Mouse (Mus musculus): ENCODE results near the gene Calr4. TPM values are rescaled to one million over a fixed set of nuclear protein-coding genes. Genes with fewer than 3 reads are reported as not detected.
A peak's percentile ranks its signal among the peaks of the same experiment; 100 is the strongest.

The Calr4 gene
- polyA plus RNA-seq, 1 experiment from 2014 or later, result 0.57 TPM

- Histone ChIP-seq H3K9me3 (ENCODE audit: control insufficient read depth, low read length) (no peaks in the 10 kb centered on the region), H3K4me1 (ENCODE audit: control insufficient read depth, insufficient read depth, low read length) (peaks cover 9% of the 10 kb centered on the region; the same call in 1 of the 2 replicates), H3K9ac (replicated peaks; ENCODE audit: low read length) (no peak overlapping the region), H3K27ac (replicated peaks; ENCODE audit: low read depth, low read length) (peak overlapping the region; percentile 62), H3K4me2 (ENCODE audit: low read length) (no peak overlapping the region), H3K36me3 (ENCODE audit: control insufficient read depth, insufficient read depth, low read length) (no peaks in the 10 kb centered on the region), H3K4me3 (replicated peaks; ENCODE audit: low read depth, low read length) (no peak overlapping the region), H3K27me3 (ENCODE audit: control insufficient read depth, insufficient read depth, low read length) (no peaks in the 10 kb centered on the region)
- 58% methylated on average over 6 of the region's 6 CpGs for WGBS
- DNase-seq, result peak; percentile 36
- ATAC-seq (ENCODE audit: low FRiP score, low TSS enrichment), result peak; percentile 56; the same call in 1 of the 2 replicates
Measured at GRCm38 (mm10) chr4:109225606-109226005, 8.7 kb upstream of the Calr4 start.

GRCm38 (mm10) chr4:109226071-109226470 is 8.2 kb upstream of the Calr4 start:
- Histone ChIP-seq H3K9me3 (ENCODE audit: control insufficient read depth, low read length) (no peaks in the 10 kb centered on the region), H3K4me1 (ENCODE audit: control insufficient read depth, insufficient read depth, low read length) (peaks cover 9% of the 10 kb centered on the region; the same call in 1 of the 2 replicates), H3K27me3 (ENCODE audit: control insufficient read depth, insufficient read depth, low read length) (no peaks in the 10 kb centered on the region), H3K27ac (replicated peaks; ENCODE audit: low read depth, low read length) (peak overlapping the region; percentile 63), H3K4me3 (replicated peaks; ENCODE audit: low read depth, low read length) (no peak overlapping the region), H3K9ac (replicated peaks; ENCODE audit: low read length) (no peak overlapping the region), H3K4me2 (ENCODE audit: low read length) (no peak overlapping the region), H3K36me3 (ENCODE audit: control insufficient read depth, insufficient read depth, low read length) (no peaks in the 10 kb centered on the region)
- 67% methylated on average over 5 of the region's 5 CpGs for WGBS
- ATAC-seq (ENCODE audit: low FRiP score, low TSS enrichment) (no peak), DNase-seq (no peak)

- Histone ChIP-seq H3K4me2 (ENCODE audit: low read length) (no peak overlapping the region), H3K4me3 (replicated peaks; ENCODE audit: low read depth, low read length) (no peak overlapping the region), H3K36me3 (ENCODE audit: control insufficient read depth, insufficient read depth, low read length) (no peaks in the 10 kb centered on the region), H3K27ac (replicated peaks; ENCODE audit: low read depth, low read length) (no peak overlapping the region), H3K27me3 (ENCODE audit: control insufficient read depth, insufficient read depth, low read length) (no peaks in the 10 kb centered on the region), H3K4me1 (ENCODE audit: control insufficient read depth, insufficient read depth, low read length) (peaks cover 4% of the 10 kb centered on the region; the same call in 1 of the 2 replicates), H3K9ac (replicated peaks; ENCODE audit: low read length) (no peak overlapping the region), H3K9me3 (ENCODE audit: control insufficient read depth, low read length) (no peaks in the 10 kb centered on the region)
- WGBS, result 58% methylated on average over 7 of the region's 7 CpGs
- DNase-seq (peak; percentile 19), ATAC-seq (ENCODE audit: low FRiP score, low TSS enrichment) (no peak)
Measured at GRCm38 (mm10) chr4:109229766-109230279, 4.5 kb upstream of the Calr4 start.

GRCm38 (mm10) chr4:109234806-109235350 is 593 bp downstream of the Calr4 start:
- Histone ChIP-seq H3K27ac (replicated peaks; ENCODE audit: low read depth, low read length) (no peak overlapping the region), H3K36me3 (ENCODE audit: control insufficient read depth, insufficient read depth, low read length) (no peaks in the 10 kb centered on the region), H3K9ac (replicated peaks; ENCODE audit: low read length) (no peak overlapping the region), H3K27me3 (ENCODE audit: control insufficient read depth, insufficient read depth, low read length) (no peaks in the 10 kb centered on the region), H3K4me1 (ENCODE audit: control insufficient read depth, insufficient read depth, low read length) (peaks cover 3% of the 10 kb centered on the region; the same call in 1 of the 2 replicates), H3K4me2 (ENCODE audit: low read length) (no peak overlapping the region), H3K4me3 (replicated peaks; ENCODE audit: low read depth, low read length) (no peak overlapping the region), H3K9me3 (ENCODE audit: control insufficient read depth, low read length) (no peaks in the 10 kb centered on the region)
- 71% methylated on average over 9 of the region's 9 CpGs for whole genome bisulfite sequencing
- ATAC-seq (ENCODE audit: low FRiP score, low TSS enrichment) (no peak), DNase-seq (peak; percentile 30)

GRCm38 (mm10) chr4:109236186-109236879 is 2.0 kb downstream of the Calr4 start:
- no peaks in the 10 kb centered on the region for H3K36me3 ChIP-seq (ENCODE audit: control insufficient read depth, insufficient read depth, low read length)
- no peaks in the 10 kb centered on the region for H3K9me3 ChIP-seq (ENCODE audit: control insufficient read depth, low read length)
- H3K4me2 ChIP-seq (ENCODE audit: low read length), result no peak overlapping the region
- 0 out of 2 replicates have a peak overlapping the region, but pooled peaks have one; percentile 26 for H3K27ac ChIP-seq (replicated peaks; ENCODE audit: low read depth, low read length)
- 52% methylated on average over 7 of the region's 7 CpGs for WGBS
- no peak overlapping the region for H3K4me3 ChIP-seq (replicated peaks; ENCODE audit: low read depth, low read length)
- 0 out of 2 replicates have a peak, but pooled peaks cover 3% of the 10 kb centered on the region for H3K4me1 ChIP-seq (ENCODE audit: control insufficient read depth, insufficient read depth, low read length)
- DNase-seq (peak; percentile 52), ATAC-seq (ENCODE audit: low FRiP score, low TSS enrichment) (no peak)
- no peaks in the 10 kb centered on the region for H3K27me3 ChIP-seq (ENCODE audit: control insufficient read depth, insufficient read depth, low read length)
- H3K9ac ChIP-seq (replicated peaks; ENCODE audit: low read length), result no peak overlapping the region

GRCm38 (mm10) chr4:109238428-109239268 is 4.4 kb downstream of the Calr4 start:
- H3K9me3 ChIP-seq (ENCODE audit: control insufficient read depth, low read length), result no peaks in the 10 kb centered on the region
- no peaks in the 10 kb centered on the region for H3K27me3 ChIP-seq (ENCODE audit: control insufficient read depth, insufficient read depth, low read length)
- DNase-seq (peak; percentile 24), ATAC-seq (ENCODE audit: low FRiP score, low TSS enrichment) (no peak)
- WGBS, result 78% methylated on average over 24 of the region's 24 CpGs
- no peaks in the 10 kb centered on the region for H3K36me3 ChIP-seq (ENCODE audit: control insufficient read depth, insufficient read depth, low read length)
- H3K9ac ChIP-seq (replicated peaks; ENCODE audit: low read length), result no peak overlapping the region
- H3K4me1 ChIP-seq (ENCODE audit: control insufficient read depth, insufficient read depth, low read length), result 0 out of 2 replicates have a peak, but pooled peaks cover 3% of the 10 kb centered on the region
- H3K4me3 ChIP-seq (replicated peaks; ENCODE audit: low read depth, low read length), result no peak overlapping the region
- no peak overlapping the region for H3K4me2 ChIP-seq (ENCODE audit: low read length)
- H3K27ac ChIP-seq (replicated peaks; ENCODE audit: low read depth, low read length), result no peak overlapping the region

- no peak overlapping the region for H3K4me3 ChIP-seq (replicated peaks; ENCODE audit: low read depth, low read length)
- H3K27ac ChIP-seq (replicated peaks; ENCODE audit: low read depth, low read length), result no peak overlapping the region
- H3K4me1 ChIP-seq (ENCODE audit: control insufficient read depth, insufficient read depth, low read length), result 0 out of 2 replicates have a peak, but pooled peaks cover 3% of the 10 kb centered on the region
- H3K36me3 ChIP-seq (ENCODE audit: control insufficient read depth, insufficient read depth, low read length), result no peaks in the 10 kb centered on the region
- DNase-seq (no peak), ATAC-seq (ENCODE audit: low FRiP score, low TSS enrichment) (no peak)
- H3K9me3 ChIP-seq (ENCODE audit: control insufficient read depth, low read length), result no peaks in the 10 kb centered on the region
- H3K4me2 ChIP-seq (ENCODE audit: low read length), result no peak overlapping the region
- H3K9ac ChIP-seq (replicated peaks; ENCODE audit: low read length), result no peak overlapping the region
- no peaks in the 10 kb centered on the region for H3K27me3 ChIP-seq (ENCODE audit: control insufficient read depth, insufficient read depth, low read length)
Measured at GRCm38 (mm10) chr4:109241221-109241620, 6.9 kb downstream of the Calr4 start.

- peak; percentile 44 for DNase-seq
- Histone ChIP-seq H3K27me3 (ENCODE audit: control insufficient read depth, insufficient read depth, low read length) (no peaks in the 10 kb centered on the region), H3K27ac (replicated peaks; ENCODE audit: low read depth, low read length) (no peak overlapping the region), H3K4me2 (ENCODE audit: low read length) (no peak overlapping the region), H3K9ac (replicated peaks; ENCODE audit: low read length) (no peak overlapping the region), H3K36me3 (ENCODE audit: control insufficient read depth, insufficient read depth, low read length) (no peaks in the 10 kb centered on the region), H3K4me3 (replicated peaks; ENCODE audit: low read depth, low read length) (no peak overlapping the region), H3K9me3 (ENCODE audit: control insufficient read depth, low read length) (no peaks in the 10 kb centered on the region), H3K4me1 (ENCODE audit: control insufficient read depth, insufficient read depth, low read length) (0 out of 2 replicates have a peak, but pooled peaks cover under 1% of the 10 kb centered on the region)
- no peak for ATAC-seq (ENCODE audit: low FRiP score, low TSS enrichment)
- 81% methylated on average over 4 of the region's 4 CpGs for WGBS
Measured at GRCm38 (mm10) chr4:109241934-109242333, 7.6 kb downstream of the Calr4 start.

Measured in midbrain, embryonic 14.5 days (tissue).